Mouse (Mus musculus) thymus, postnatal 0 days (tissue): ENCODE data around the gene Ngef. TPM values are rescaled to one million over a fixed set of nuclear protein-coding genes. Genes with fewer than 3 reads are reported as not detected.
"Not testable (repeated sequence)": the region's sequence is repeated elsewhere in the genome, so short reads cannot be mapped to it uniquely, and the experiment has no call there.

Experiments
- DNase-seq: peaks from one replicate; pipeline ENCODE4 v3.0.0-alpha.2; 2015; ENCODE audit warnings: low spot score
- polyA plus RNA-seq: library from polyadenylated mRNA; unstranded; fragments of >200 nt; fragmentation: Nextera tagmentation; extraction: Ambion mirVana; gene quantifications from 2 replicates; pipeline ENCODE4 v1.2.1, GENCODE M21; 2015

Gene Ngef
- polyA plus RNA-seq, 1 experiment from 2014 or later = 0.10 TPM

GRCm38 (mm10) chr1:87475076-87475895, 98.4 kb downstream of the Ngef start:
- DNase-seq = no peak

GRCm38 (mm10) chr1:87472576-87472975, 101.1 kb downstream of the Ngef start:
- DNase-seq = no peak

- DNase-seq = no peak
Observed at GRCm38 (mm10) chr1:87471914-87472313, 101.8 kb downstream of the Ngef start.

GRCm38 (mm10) chr1:87469971-87470370, 103.7 kb downstream of the Ngef start, which contains the start of gene Snorc:
Snorc (plus strand) TSS chr1:87470271.
- not testable (repeated sequence) for DNase-seq

- no peak for DNase-seq
Observed at GRCm38 (mm10) chr1:87468321-87468720, 105.3 kb downstream of the Ngef start.

GRCm38 (mm10) chr1:87467469-87467868, 106.2 kb downstream of the Ngef start:
- DNase-seq = no peak

- not testable (repeated sequence) for DNase-seq
Observed at GRCm38 (mm10) chr1:87459856-87460255, 113.8 kb downstream of the Ngef start.

GRCm38 (mm10) chr1:87458045-87458444, 115.6 kb downstream of the Ngef start:
- DNase-seq = no peak

- DNase-seq = no peak
Observed at GRCm38 (mm10) chr1:87456425-87456824, 117.2 kb downstream of the Ngef start.

- no peak for DNase-seq
Observed at GRCm38 (mm10) chr1:87449432-87449831, 124.2 kb downstream of the Ngef start.

GRCm38 (mm10) chr1:87447183-87448104, 126.2 kb downstream of the Ngef start:
- DNase-seq = peak; percentile 56

- DNase-seq = no peak
Observed at GRCm38 (mm10) chr1:87436583-87436982, 137.1 kb downstream of the Ngef start.

- no peak for DNase-seq
Observed at GRCm38 (mm10) chr1:87435125-87435524, 138.5 kb downstream of the Ngef start.

Other genes starting within 250 kb of the Ngef start
- 34.4 and 36.6 TPM in 2 replicates for gene Gigyf2, start 246.9 kb downstream of the Ngef start, polyA plus RNA-seq
- gene Kcnj13, start 179.1 kb downstream of the Ngef start, polyA plus RNA-seq = 0.18 and 0.62 TPM in 2 replicates
- 0.33 TPM in 1 of 2 replicates, not detected in the other for gene Snorc, start 103.6 kb downstream of the Ngef start, polyA plus RNA-seq
- gene Neu2, start 64.0 kb downstream of the Ngef start, polyA plus RNA-seq = 6.2 and 8.1 TPM in 2 replicates
- gene Inpp5d, start 46.4 kb upstream of the Ngef start, polyA plus RNA-seq = 41.0 and 43.6 TPM in 2 replicates
- gene Atg16l1, start 182.0 kb upstream of the Ngef start, polyA plus RNA-seq = 25.7 and 27.2 TPM in 2 replicates
- 1.2 and 1.8 TPM in 2 replicates for gene Sag, start 229.8 kb upstream of the Ngef start, polyA plus RNA-seq